Mouse (Mus musculus): ENCODE data around the gene Olfr948. TPM values are rescaled to one million over a fixed set of nuclear protein-coding genes. Genes with fewer than 3 reads are reported as not detected.

Gene Olfr948
- polyA plus RNA-seq (2015; fragmentation: Nextera tagmentation; extraction: Ambion mirVana): not detected in 2 replicates

DNA sequence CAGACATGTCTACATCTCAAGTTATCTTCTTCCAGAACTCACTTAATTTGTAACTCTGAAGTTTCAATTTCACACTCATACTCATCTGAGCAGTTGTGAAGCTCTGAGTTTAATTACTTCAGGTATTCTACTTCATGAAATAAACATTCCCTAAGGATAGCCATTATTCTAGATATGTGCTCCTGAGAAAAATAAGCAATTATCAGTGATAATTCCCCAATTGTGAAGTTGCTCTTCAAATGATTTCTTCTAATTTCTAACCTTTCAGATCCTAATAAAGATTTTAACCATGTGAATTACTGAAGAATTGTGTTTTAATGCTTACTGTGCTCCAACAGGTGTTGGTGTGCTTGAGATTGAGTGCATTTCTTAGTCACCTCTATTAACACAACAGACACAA, at the start of gene Olfr948:
Gene Olfr948 (minus strand): TSS at position 101 of the 400 bp plus-strand sequence.
- Histone ChIP-seq H3K36me3 (ENCODE audit: insufficient read depth, low read length) (no peaks in the 10 kb centered on the region), H3K9me3 (ENCODE audit: low read length) (no peaks in the 10 kb centered on the region), H3K4me2 (replicated peaks; ENCODE audit: low read depth, low read length) (no peak within 1 kb of the TSS), H3K27me3 (replicated peaks; ENCODE audit: insufficient read depth, low read length) (no peaks in the 10 kb centered on the region), H3K9ac (replicated peaks; ENCODE audit: low read depth) (no peak within 1 kb of the TSS), H3K27ac (ENCODE audit: low read length) (no peak within 1 kb of the TSS), H3K4me3 (ENCODE audit: low read depth, low read length) (no peak within 1 kb of the TSS), H3K4me1 (ENCODE audit: insufficient read depth, low read depth, low read length) (no peaks in the 10 kb centered on the region)
- DNase-seq (ENCODE audit: low spot score): no peak
- TF ChIP-seq EP300 (IDR thresholded peaks at IDR 0.05) (no peak), CTCF (IDR thresholded peaks at IDR 0.05) (no peak)
- no peak for ATAC-seq

DNA sequence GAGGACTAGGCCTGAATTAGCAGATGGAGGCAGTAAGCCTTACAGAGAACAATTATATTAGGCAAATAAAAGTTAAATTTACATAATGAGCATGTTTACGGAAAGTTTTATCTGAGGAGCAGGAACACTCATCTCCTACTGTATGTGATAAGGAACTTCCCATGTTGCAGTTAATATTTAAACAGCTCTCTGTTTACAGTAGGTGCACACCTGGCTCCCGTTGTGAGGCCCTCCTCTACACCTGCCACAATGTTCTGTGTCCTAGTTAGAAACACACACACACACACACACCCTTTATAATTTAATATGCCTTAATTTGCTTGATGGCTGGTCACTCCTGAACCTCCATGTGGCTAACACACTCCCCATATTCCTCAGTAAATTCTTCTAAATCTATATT, 38.7 kb downstream of the Olfr948 start:
- TF ChIP-seq EP300 (IDR thresholded peaks at IDR 0.05) (no peak), CTCF (IDR thresholded peaks at IDR 0.05) (no peak)
- DNase-seq (ENCODE audit: low spot score) (no peak), ATAC-seq (no peak)
- Histone ChIP-seq H3K4me1 (ENCODE audit: insufficient read depth, low read depth, low read length) (no peaks in the 10 kb centered on the region), H3K9ac (replicated peaks; ENCODE audit: low read depth) (no peak overlapping the region), H3K27ac (ENCODE audit: low read length) (no peak overlapping the region), H3K4me2 (replicated peaks; ENCODE audit: low read depth, low read length) (no peak overlapping the region), H3K9me3 (ENCODE audit: low read length) (no peaks in the 10 kb centered on the region), H3K27me3 (replicated peaks; ENCODE audit: insufficient read depth, low read length) (no peaks in the 10 kb centered on the region), H3K4me3 (ENCODE audit: low read depth, low read length) (no peak overlapping the region), H3K36me3 (ENCODE audit: insufficient read depth, low read length) (no peaks in the 10 kb centered on the region)
- 70% methylated on average over 2 of the region's 2 CpGs for WGBS

DNA sequence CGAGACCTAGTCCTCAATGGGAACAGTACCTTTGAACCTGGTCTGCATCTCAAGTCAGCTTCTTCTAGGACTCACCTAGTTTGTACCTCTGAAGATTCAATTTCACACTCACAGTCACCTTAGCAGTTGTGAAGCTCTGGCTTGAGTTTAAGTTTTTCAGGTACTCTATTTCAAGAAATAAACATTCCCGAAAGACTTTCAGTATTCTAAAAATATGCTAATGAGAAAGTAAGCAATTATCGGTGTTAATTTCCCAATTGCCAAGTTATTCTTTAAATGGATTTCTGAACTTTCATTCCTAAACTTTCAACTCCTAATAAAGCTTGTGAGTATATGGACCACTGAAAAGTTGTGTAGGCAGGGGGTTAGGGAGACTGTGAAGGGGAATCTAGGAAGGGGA, 49.1 kb downstream of the Olfr948 start, which contains the start of gene Olfr945:
Gene Olfr945 (minus strand): TSS at position 101 of the 400 bp plus-strand sequence.
- 73% methylated on average over 3 of the region's 3 CpGs for WGBS
- DNase-seq (ENCODE audit: low spot score): no peak
- Histone ChIP-seq H3K4me2 (replicated peaks; ENCODE audit: low read depth, low read length) (no peak within 1 kb of the TSS), H3K9me3 (ENCODE audit: low read length) (no peaks in the 10 kb centered on the region), H3K4me1 (ENCODE audit: insufficient read depth, low read depth, low read length) (no peaks in the 10 kb centered on the region), H3K27me3 (replicated peaks; ENCODE audit: insufficient read depth, low read length) (no peaks in the 10 kb centered on the region), H3K4me3 (ENCODE audit: low read depth, low read length) (no peak within 1 kb of the TSS), H3K36me3 (ENCODE audit: insufficient read depth, low read length) (no peaks in the 10 kb centered on the region), H3K27ac (ENCODE audit: low read length) (no peak within 1 kb of the TSS), H3K9ac (replicated peaks; ENCODE audit: low read depth) (no peak within 1 kb of the TSS)
- TF ChIP-seq EP300 (IDR thresholded peaks at IDR 0.05) (no peak), CTCF (IDR thresholded peaks at IDR 0.05) (no peak)
- no peak for ATAC-seq

Other genes with a start within 250 kb of the Olfr948 start
- not detected in 2 replicates for gene Olfr938, start 247.2 kb downstream of the Olfr948 start, polyA plus RNA-seq (2015; fragmentation: Nextera tagmentation; extraction: Ambion mirVana)
- gene Olfr27, start 197.9 kb downstream of the Olfr948 start, polyA plus RNA-seq (2015; fragmentation: Nextera tagmentation; extraction: Ambion mirVana): not detected in 2 replicates
- not detected in 2 replicates for gene Olfr943, start 159.7 kb downstream of the Olfr948 start, polyA plus RNA-seq (2015; fragmentation: Nextera tagmentation; extraction: Ambion mirVana)
- gene Olfr944, start 124.1 kb downstream of the Olfr948 start, polyA plus RNA-seq (2015; fragmentation: Nextera tagmentation; extraction: Ambion mirVana): not detected in 2 replicates
- not detected in 2 replicates for gene Olfr1537, start 76.1 kb downstream of the Olfr948 start, polyA plus RNA-seq (2015; fragmentation: Nextera tagmentation; extraction: Ambion mirVana)
- gene Olfr945, start 49.2 kb downstream of the Olfr948 start, polyA plus RNA-seq (2015; fragmentation: Nextera tagmentation; extraction: Ambion mirVana): not detected in 2 replicates
- not detected in 2 replicates for gene Olfr951, start 61.4 kb upstream of the Olfr948 start, polyA plus RNA-seq (2015; fragmentation: Nextera tagmentation; extraction: Ambion mirVana)
- gene Olfr952, start 101.1 kb upstream of the Olfr948 start, polyA plus RNA-seq (2015; fragmentation: Nextera tagmentation; extraction: Ambion mirVana): not detected in 2 replicates
- gene Olfr954, start 130.7 kb upstream of the Olfr948 start, polyA plus RNA-seq (2015; fragmentation: Nextera tagmentation; extraction: Ambion mirVana): not detected in 2 replicates
- gene Olfr955, start 145.9 kb upstream of the Olfr948 start, polyA plus RNA-seq (2015; fragmentation: Nextera tagmentation; extraction: Ambion mirVana): not detected in 2 replicates
- gene Olfr44, start 167.9 kb upstream of the Olfr948 start, polyA plus RNA-seq (2015; fragmentation: Nextera tagmentation; extraction: Ambion mirVana): not detected in 2 replicates
- not detected in 2 replicates for gene Olfr957, start 189.8 kb upstream of the Olfr948 start, polyA plus RNA-seq (2015; fragmentation: Nextera tagmentation; extraction: Ambion mirVana)
- gene Olfr958, start 228.0 kb upstream of the Olfr948 start, polyA plus RNA-seq (2015; fragmentation: Nextera tagmentation; extraction: Ambion mirVana): not detected in 2 replicates
- gene Olfr959, start 249.5 kb upstream of the Olfr948 start, polyA plus RNA-seq (2015; fragmentation: Nextera tagmentation; extraction: Ambion mirVana): not detected in 2 replicates